10 mouse cellular contexts compared by ENCODE assay signal in the genomic region with DNA sequence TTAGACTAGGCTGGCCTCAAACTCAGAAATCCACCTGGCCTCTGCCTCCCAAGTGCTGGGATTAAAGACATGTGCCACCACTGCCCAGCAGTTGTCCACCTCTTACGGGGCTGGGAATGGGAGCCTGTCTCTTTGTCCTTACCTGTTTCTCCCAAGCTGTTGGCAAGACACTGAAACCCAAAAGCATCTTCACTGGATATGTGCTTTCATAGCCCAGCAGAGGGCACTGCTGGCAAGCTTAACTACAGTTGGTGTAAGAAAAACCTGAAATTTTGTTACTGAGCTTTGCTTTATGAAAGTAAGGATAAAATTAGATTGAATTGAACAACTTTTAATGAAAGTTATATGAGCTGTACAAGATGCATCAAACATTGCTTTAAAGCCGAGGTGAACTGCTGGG. TPM values are rescaled to one million over a fixed set of nuclear protein-coding genes. Genes with fewer than 3 reads are reported as not detected.
A peak's percentile ranks its signal among the peaks of the same experiment; 100 is the strongest.
DNase-seq lines count a peak whose midpoint lies in the region; ATAC-seq and TF ChIP-seq lines count a peak whose summit lies in the region.
"Had no signal": no experiment of that assay in that cellular context is flagged by ENCODE, and none has a peak within 500 bp of the region (broad histone marks: within the 10 kb centered on the region; RNA-seq: fewer than 3 reads in every experiment).

No protein-coding gene starts in this region.

- H3K27me3 ChIP-seq in midbrain, embryonic 11.5 days (ENCODE audit: control insufficient read depth, insufficient read depth, low read length) = no peaks in the 10 kb centered on the region
- no peaks in the 10 kb centered on the region for H3K27me3 ChIP-seq in midbrain, embryonic 15.5 days (replicated peaks)
- H3K27me3 ChIP-seq in liver, adult 2 months (ENCODE audit: control insufficient read depth, insufficient read depth, low read length) = no peaks in the 10 kb centered on the region
- H3K27me3 ChIP-seq: neural tube, embryonic 12.5 days had no signal

- H3K9ac ChIP-seq in midbrain, embryonic 11.5 days (ENCODE audit: low read length) = no peak overlapping the region
- no peak overlapping the region for H3K9ac ChIP-seq in midbrain, embryonic 15.5 days
- no peak overlapping the region for H3K9ac ChIP-seq in liver, adult 2 months (ENCODE audit: low read depth, low read length)
- H3K9ac ChIP-seq: neural tube, embryonic 12.5 days had no signal

- ATAC-seq in midbrain, embryonic 11.5 days (ENCODE audit: low FRiP score) = no peak
- ATAC-seq in midbrain, embryonic 15.5 days (replicated peaks) = no peak
- ATAC-seq in erythroblast, adult 5-6 weeks (replicated peaks; ENCODE audit: low FRiP score, poor library complexity, severe bottlenecking) = no peak

- H3K27ac ChIP-seq in midbrain, embryonic 11.5 days (ENCODE audit: low read depth, low read length) = no peak overlapping the region
- no peak overlapping the region for H3K27ac ChIP-seq in midbrain, embryonic 15.5 days
- H3K27ac ChIP-seq in liver, adult 2 months (replicated peaks; ENCODE audit: insufficient read depth, low read depth, low read length) = no peak overlapping the region
- H3K27ac ChIP-seq: neural tube, embryonic 12.5 days had no signal

- H3K4me2 ChIP-seq in midbrain, embryonic 11.5 days = no peak overlapping the region
- no peak overlapping the region for H3K4me2 ChIP-seq in midbrain, embryonic 15.5 days
- H3K4me2 ChIP-seq: neural tube, embryonic 12.5 days had no signal

- no peaks in the 10 kb centered on the region for H3K4me1 ChIP-seq in midbrain, embryonic 11.5 days (ENCODE audit: control insufficient read depth, insufficient read depth, low read length)
- H3K4me1 ChIP-seq in midbrain, embryonic 15.5 days = peaks cover 4% of the 10 kb centered on the region; the same call in 1 of the 2 replicates
- H3K4me1 ChIP-seq in liver, adult 2 months (ENCODE audit: control insufficient read depth, insufficient read depth, low read length) = peaks cover 2% of the 10 kb centered on the region; the same call in 1 of the 2 replicates
- H3K4me1 ChIP-seq: neural tube, embryonic 12.5 days had no signal

- no peaks in the 10 kb centered on the region for H3K9me3 ChIP-seq in midbrain, embryonic 11.5 days (ENCODE audit: control insufficient read depth, low read length)
- H3K9me3 ChIP-seq in midbrain, embryonic 15.5 days = no peaks in the 10 kb centered on the region
- H3K9me3 ChIP-seq: neural tube, embryonic 12.5 days had no signal

- TF ChIP-seq CTCF in liver, adult 2 months (IDR thresholded peaks at IDR 0.05; ENCODE audit: low read depth, low read length) = peak; percentile 50

- H3K36me3 ChIP-seq in midbrain, embryonic 11.5 days (ENCODE audit: control insufficient read depth, insufficient read depth, low read length) = peaks cover 14% of the 10 kb centered on the region
- peaks cover 9% of the 10 kb centered on the region for H3K36me3 ChIP-seq in midbrain, embryonic 15.5 days (replicated peaks)
- H3K36me3 ChIP-seq in liver, adult 2 months (ENCODE audit: control insufficient read depth, insufficient read depth, low read length) = peaks cover 4% of the 10 kb centered on the region; the same call in 1 of the 2 replicates

- H3K79me2 ChIP-seq in liver, adult 2 months (ENCODE audit: control insufficient read depth, insufficient read depth, low read length) = no peaks in the 10 kb centered on the region

- H3K4me3 ChIP-seq in midbrain, embryonic 11.5 days (ENCODE audit: low read depth, low read length) = no peak overlapping the region
- no peak overlapping the region for H3K4me3 ChIP-seq in midbrain, embryonic 15.5 days
- H3K4me3 ChIP-seq in liver, adult 2 months (ENCODE audit: insufficient read depth, low read depth, low read length) = no peak overlapping the region
- H3K4me3 ChIP-seq: neural tube, embryonic 12.5 days had no signal

- 33% methylated on average over 2 of the region's 2 CpGs for WGBS in midbrain, embryonic 11.5 days
- 25% methylated on average over 2 of the region's 2 CpGs for WGBS in midbrain, embryonic 15.5 days
- WGBS in liver, adult 2 months = 12% methylated on average over 2 of the region's 2 CpGs

- DNase-seq in midbrain, embryonic 11.5 days (ENCODE audit: low spot score, missing footprints) = peak; percentile 91
- peak; percentile 53 for DNase-seq in T-cell, adult 2 months (ENCODE audit: low spot score)
- peak; percentile 78 to 81 for DNase-seq in cerebellum, postnatal 14 days
- peak; percentile 70 for DNase-seq in kidney, adult 9 months
- peak; percentile 59 for DNase-seq in liver, adult 2 months (ENCODE audit: extremely low read depth, low read depth, low spot score)
- DNase-seq in right cerebral cortex, postnatal 10 days (ENCODE audit: low spot score in 2 of 2) = peak; percentile 75 to 78

- no peak for TF ChIP-seq POLR2A in liver, adult 2 months (IDR thresholded peaks at IDR 0.05; ENCODE audit: extremely low read depth, insufficient read depth, low read length)

RNA-seq across cellular contexts. Expression of a gene that starts 4.5 kb away (rescaled TPM):
- 28.4 and 33.0 TPM in 2 replicates for polyA plus RNA-seq in midbrain, embryonic 11.5 days (2014; fragmentation: Nextera tagmentation; extraction: Ambion mirVana)
- polyA plus RNA-seq in midbrain, embryonic 15.5 days (2015; fragmentation: Nextera tagmentation; extraction: Ambion mirVana) = 21.7 and 22.0 TPM in 2 replicates
- 13.0 and 14.1 TPM in 2 replicates for total RNA-seq in liver, adult 2 months (2014; rRNA removed)
- polyA plus RNA-seq in liver, adult 2 months (2012; rRNA removed) = 11.0 and 13.9 TPM in 2 replicates
- 13.8 and 14.0 TPM in 2 replicates for total RNA-seq in erythroblast, adult 5-6 weeks (2015; ENCODE audit: low replicate concordance)
- total RNA-seq in erythroblast, adult 5-6 weeks (2017; ENCODE audit: low replicate concordance) = 9.5 and 13.4 TPM in 2 replicates

RNA-seq across cellular contexts. Expression of a gene that starts 13.2 kb away (rescaled TPM):
- 70.1 and 70.2 TPM in 2 replicates for polyA plus RNA-seq in midbrain, embryonic 11.5 days (2014; fragmentation: Nextera tagmentation; extraction: Ambion mirVana)
- 40.3 and 46.0 TPM in 2 replicates for polyA plus RNA-seq in midbrain, embryonic 15.5 days (2015; fragmentation: Nextera tagmentation; extraction: Ambion mirVana)
- total RNA-seq in liver, adult 2 months (2014; rRNA removed) = 9.8 and 10.4 TPM in 2 replicates
- polyA plus RNA-seq in liver, adult 2 months (2012; rRNA removed) = 5.5 and 6.3 TPM in 2 replicates
- total RNA-seq in erythroblast, adult 5-6 weeks (2015; ENCODE audit: low replicate concordance) = 9.6 and 9.8 TPM in 2 replicates
- total RNA-seq in erythroblast, adult 5-6 weeks (2017; ENCODE audit: low replicate concordance) = 9.2 and 9.8 TPM in 2 replicates

RNA-seq across cellular contexts. Expression of a gene that starts 43.8 kb away (rescaled TPM):
- 11.3 and 11.7 TPM in 2 replicates for polyA plus RNA-seq in midbrain, embryonic 11.5 days (2014; fragmentation: Nextera tagmentation; extraction: Ambion mirVana)
- 5.4 and 5.9 TPM in 2 replicates for polyA plus RNA-seq in midbrain, embryonic 15.5 days (2015; fragmentation: Nextera tagmentation; extraction: Ambion mirVana)
- total RNA-seq in liver, adult 2 months (2014; rRNA removed) = not detected in 2 replicates
- polyA plus RNA-seq in liver, adult 2 months (2012; rRNA removed) = not detected in 2 replicates
- total RNA-seq in erythroblast, adult 5-6 weeks (2015; ENCODE audit: low replicate concordance) = not detected in 2 replicates
- total RNA-seq in erythroblast, adult 5-6 weeks (2017; ENCODE audit: low replicate concordance) = not detected in 2 replicates
- total RNA-seq: gastrocnemius, adult 8-10 months had no signal
